Mouse (Mus musculus) lung, postnatal 4 days (tissue): ENCODE measurements around the gene Dlx4.

Experiments
- DNase-seq, 2 experiments: peaks; one replicate each; pipeline ENCODE4 v3.0.0; 2021

The Dlx4 gene

DNA sequence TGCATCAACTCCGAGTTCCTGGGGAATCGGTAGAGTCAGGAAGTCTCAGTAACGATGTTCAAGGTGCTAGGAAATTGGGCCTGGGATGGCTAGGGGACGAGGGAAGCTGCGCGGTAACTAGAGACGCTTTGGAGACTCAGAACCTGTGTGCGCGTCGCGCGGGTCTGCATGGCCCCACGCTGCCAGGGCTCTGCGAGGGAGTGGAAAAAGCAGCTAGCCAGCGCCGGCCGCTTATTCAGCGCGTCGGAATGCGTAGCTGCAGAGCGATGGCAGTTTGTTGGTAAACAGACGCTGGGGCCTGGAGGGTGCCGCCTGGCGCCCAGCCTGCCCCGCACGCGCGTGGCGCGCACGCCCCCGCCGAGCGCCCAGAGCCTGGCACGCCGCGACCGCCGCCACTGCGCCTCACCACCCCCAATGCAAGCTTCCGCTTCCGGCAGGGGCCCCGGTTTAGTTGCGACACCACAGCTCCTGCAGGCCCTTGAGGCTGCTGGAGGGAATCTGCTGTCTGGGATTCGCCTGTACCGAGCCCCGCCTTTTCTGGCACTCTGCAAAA, at the start of gene Dlx4:
TSS of gene Dlx4 (minus strand) at position 413 of the 553 bp plus-strand sequence.
- DNase-seq, result peak; percentile 69 to 78

DNA sequence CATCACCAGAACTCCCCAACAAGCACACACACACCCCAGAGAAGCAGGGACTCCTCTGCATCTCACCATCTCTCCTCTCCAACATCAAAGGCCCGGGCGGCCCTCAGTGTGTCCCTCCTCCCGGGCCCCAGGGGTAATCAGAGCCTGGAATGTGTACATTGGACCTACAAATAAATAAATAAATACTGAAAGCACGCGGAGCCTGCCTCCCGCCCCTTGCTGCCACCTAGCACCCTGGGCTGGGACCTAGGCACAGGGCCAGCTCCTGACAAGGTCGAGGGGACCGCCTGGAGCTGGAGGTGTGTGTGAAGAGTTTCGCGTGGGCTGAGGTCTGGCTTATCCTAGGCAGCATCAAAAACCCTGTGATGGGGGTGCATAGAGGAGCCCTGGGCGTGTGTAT, 43.8 kb upstream of the Dlx4 start:
- peak in 1 of 2 experiments; percentile 36 for DNase-seq

DNA sequence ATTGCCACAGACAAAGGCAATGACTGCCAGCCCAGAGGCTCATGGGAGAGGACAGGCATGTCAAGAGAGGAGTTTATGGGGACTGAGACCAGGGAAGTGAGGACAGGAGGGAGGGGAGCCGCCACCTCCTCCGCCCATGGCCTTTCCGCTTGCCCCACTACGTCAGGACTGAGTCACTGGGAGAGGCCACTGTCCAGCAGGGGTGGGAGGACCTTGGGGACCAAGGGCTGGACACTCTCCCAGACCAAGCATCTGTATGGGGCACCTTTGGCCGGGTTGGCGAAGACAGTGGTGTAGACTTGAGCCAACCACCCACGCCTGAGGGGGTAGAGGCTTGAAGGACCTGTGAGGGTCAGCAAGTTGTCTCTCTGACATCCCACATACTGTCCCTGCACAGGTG, 40.8 kb upstream of the Dlx4 start:
- DNase-seq, result no peak

DNA sequence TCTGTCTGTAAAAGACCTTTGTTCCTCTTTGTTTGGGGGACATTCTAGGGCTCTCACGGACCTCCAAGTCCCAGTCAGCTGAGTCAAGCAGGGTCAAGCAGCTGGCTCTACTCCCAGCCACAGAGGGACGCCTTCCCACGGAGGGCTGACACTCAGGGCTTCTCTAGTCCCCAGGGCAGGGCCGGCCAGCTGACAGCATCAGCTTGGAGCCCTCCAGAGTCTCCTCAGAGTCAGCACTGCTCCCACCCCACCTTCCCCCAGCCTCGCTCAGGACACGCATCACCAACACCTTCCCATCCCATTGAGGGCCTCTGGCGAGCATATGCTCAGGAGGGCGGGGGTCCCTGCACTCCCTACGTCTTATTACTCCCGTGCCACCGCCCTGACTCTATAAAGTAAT, 39.6 kb upstream of the Dlx4 start:
- DNase-seq, result peak; percentile 51 to 81

DNA sequence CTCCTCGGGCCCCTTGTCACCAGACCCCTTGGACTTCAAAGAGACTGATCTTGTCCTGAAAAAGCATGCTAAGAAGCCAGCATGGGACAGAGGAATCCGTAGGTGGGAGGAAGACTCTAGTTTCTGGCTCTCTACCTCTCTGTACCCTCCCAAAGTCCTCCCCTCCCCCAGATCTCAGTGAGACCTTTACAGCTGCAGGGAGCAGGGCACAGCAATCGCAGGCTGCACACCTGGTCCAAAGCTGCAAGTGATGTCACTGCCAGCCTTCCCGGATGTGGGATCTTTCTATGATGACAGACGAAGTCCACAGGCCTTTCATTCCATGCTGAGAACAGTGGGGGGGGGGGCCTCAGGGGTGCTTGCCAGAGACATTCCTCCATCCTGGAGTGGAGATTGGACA, 38.5 kb upstream of the Dlx4 start:
- no peak for DNase-seq

DNA sequence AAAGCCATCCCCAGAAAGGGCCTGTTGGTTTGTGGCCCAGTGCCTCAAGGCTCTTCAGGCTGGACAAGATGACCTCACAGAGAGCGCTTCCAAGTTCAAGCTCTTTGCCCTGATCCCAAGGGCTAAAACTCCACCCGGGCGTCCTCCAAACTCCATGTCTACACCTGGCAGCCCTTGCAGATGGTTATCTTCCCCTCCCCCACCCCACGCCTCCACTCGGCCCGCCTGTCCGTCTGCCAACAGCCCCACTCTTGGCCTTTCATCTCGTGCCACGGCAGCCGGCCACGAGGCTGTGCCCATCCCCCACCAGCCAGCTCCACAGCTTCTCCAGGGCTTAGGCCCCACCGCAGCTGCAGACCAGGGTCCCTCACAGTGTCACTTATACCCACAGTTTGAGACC, 33.2 kb upstream of the Dlx4 start:
- DNase-seq, result peak; percentile 33 to 62

DNA sequence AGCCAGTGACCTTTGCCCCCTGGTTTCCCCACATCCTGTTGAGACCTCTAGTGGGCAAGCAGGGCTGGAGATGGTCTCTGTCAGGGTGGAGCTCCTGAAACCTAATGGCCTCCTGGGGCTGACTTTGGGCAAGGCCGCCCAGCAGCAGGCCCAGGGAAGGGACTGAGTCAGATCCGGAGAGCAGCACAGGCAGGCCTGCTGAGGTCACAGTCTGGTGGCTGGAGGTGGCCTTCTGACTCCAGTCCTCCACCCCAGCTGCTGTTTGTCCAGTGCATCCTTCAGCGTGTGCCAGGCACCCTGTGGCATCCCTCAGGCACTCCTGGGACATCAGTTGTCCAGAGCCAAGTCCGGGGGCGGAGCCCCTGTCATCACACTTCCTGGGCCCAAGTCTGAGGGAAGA, 19.8 kb upstream of the Dlx4 start:
- DNase-seq, result no peak

DNA sequence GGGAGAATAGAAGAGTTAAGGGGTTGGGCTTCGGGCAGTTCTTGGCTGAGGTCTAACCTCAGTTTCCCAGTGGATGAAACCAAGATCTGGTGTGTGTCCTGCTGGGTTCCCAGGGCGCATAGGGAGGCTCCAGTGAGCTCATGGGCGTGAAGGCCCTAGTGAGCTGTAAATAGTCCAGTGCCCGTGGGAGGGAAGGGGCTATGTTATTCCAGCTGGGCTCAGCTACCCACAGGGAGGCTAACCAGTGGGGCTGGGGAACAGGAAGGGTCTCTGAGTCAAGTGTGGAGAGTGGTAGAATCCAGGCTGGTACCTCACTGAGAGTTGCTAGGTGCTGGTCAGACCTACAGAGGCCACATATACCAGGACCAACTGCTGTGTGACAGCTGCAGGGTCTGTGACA, 15.6 kb upstream of the Dlx4 start:
- no peak for DNase-seq

DNA sequence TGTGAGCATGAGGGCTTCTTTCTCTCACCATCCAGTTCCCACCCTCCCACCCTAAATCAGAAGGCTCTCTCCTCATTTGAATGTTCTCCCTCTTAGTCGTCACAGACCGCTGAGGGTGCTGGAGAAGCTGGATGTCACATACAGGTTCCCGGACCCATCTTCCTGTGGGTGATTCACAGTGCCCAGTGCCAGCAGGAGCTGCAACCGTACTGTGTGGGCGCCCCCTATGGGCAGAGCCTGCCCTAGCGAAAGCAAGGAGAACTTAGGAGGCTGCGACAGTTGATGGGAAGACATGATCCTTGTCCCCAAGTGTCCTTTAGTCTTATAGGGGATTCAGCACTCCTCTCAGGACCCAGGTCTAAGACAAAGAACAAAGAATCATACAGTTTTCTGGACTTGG, 14.6 kb upstream of the Dlx4 start:
- DNase-seq, result peak in 1 of 2 experiments; percentile 18

DNA sequence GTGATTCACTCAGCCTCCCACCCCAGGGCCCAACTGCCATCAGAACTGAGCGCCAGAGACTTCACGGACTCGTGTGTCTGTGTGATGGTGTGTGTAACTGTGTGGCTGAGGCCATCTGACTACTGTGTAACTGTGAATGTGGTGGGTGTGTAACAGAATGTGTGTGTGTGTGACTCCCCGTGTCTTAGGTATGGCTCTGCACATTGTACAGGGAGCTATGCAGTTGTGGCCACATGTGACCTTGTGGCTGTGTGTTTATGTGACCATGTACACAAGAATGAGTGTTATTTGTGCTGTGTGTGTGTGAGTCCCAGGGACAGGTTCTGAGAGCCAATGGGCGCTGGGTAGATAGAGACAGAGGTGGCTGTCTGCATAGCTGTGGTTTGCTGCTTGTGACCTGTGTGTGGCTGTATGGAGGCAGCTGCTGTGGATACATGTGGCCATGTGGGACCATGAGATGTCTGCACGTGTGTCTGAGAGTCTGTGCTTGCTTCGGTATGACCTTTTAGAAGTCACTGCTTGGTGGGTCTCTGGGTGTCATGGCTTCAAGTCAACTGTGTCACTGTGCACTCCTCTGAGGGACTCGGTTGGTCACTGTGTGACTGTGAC, 13.8 kb upstream of the Dlx4 start:
- DNase-seq, result no peak

DNA sequence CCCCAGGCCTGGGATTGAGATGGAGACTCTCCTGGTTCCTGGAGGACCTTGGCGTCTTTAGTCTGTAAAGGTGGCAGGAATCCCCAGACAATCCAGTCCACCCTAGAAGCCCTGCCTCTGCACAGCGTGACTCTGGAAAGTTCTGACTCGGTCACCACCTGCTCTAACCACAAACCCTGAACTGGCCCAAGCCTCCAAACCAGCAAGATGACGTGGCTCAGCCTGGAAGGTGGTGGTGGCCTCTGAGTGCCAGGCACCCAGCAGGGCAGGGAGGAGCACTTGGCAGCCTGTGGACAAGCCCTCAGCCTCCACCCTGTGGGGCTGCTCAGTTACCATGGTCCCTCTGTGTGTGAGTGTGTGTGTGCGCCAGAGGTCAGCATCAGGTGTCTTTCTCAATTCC, 11.8 kb upstream of the Dlx4 start:
- DNase-seq, result no peak

DNA sequence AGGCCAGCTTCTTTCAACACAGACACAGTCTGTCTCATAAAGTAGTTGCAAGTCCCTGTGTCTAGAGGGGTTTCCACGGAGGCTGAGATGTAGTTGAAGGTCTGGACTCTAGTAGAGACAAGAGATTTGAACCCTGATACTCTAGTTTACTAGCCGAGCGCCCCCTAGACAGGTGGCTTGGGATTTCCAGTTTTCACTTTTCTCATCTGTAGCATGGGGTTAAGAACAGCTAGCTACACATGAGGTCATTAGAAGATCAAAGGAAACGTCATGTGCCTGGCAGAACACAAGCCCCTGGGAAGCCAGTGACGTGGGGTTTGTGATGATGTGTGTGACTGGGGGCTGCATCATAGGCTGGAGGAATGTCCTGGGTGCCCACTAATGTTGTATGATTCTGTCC, 11.3 kb upstream of the Dlx4 start:
- no peak for DNase-seq

DNA sequence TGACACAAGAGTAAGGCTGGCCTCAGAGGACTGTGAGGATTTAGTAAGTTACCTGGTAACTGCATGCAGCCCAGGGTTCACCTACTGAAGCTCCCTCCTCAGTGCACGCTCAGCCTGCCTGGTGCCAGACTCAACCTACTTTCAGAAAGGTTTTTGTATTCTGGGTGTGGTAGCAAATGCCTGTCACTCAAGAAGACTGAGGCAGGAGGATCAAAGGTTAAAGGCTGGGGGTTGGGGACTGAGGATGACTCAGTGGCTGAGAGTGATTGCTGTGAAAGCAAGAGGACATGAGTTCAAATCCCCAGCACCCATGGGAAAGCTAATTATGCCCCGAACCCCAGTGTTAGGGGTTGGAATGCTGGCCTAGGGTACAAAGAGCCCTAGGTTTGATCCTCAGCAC, 9.4 kb upstream of the Dlx4 start:
- DNase-seq, result no peak

DNA sequence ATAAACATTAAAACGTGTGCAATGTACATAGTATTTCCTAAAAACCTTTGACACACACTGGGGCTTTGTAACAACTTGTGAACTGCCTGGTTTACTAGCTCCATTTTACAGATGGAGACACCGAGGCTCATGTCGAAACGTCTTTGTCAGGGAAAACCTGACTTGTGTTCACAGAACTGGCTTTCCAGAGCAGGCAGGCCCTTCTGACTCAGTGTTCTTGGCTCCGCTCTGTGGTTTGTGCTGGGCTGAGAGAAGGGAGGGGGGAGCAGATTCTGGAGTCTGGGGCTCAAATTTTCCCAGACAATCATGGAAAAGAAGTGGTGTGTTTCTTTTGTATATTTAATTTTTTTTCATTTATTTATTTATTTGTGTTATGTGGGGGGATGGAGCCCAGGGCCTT, 7.6 kb upstream of the Dlx4 start:
- no peak for DNase-seq

DNA sequence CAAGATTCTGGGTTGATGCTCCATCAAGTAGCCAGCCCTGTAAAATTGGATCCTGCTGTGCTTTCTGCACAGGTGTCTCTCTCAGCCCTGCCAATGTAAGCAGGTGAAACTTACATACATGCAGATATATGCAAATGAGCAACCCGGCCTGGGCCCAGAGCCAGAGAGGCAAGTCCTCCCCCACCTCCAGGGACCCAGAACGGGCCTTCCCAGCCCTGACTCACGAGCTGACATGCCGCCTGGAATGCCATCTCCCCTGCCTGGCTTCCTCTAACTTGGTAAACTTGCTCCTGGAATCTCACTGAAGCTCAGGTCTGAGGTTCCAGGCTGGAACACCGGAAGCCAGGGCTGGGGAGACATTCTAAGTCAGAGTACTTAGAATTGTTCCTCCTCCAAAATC, 7.1 kb upstream of the Dlx4 start:
- no peak for DNase-seq

DNA sequence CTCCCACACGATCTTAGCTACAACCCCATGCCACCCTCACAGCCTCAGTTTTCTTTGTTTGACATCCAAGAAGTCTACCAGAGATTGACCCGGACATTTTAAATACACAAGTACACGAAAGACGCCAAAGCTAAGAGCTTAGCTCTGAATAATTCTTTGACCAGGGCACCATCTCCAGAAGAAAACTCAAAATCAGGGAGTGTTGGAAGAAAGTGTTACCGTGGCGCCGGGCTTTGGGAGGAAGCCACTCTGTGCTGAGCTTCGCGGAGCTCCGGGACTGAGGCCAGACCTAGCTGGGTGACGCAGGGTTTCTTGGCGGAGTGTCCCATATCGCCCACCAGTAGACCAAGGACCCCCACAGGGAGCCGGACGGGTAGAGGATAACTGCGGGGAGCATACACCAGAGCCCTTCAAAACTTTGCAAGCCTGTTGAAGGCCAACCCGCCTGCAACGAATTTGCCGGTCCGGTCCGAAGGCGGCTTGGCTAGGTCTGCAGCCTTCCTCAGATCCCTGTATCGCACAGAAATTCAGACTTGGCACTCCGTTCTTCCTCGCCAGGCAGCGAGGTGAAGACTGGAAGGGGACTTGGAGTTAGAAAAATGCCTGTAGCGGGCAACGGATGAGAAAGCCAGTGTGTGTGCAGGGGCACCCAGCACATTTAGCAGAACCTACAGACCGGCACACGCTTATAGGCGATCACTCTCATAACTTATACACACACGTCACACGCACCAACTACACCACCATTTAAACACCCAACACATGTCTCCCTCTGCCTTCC, 4.4 kb upstream of the Dlx4 start:
- DNase-seq, result peak; percentile 38 to 44

DNA sequence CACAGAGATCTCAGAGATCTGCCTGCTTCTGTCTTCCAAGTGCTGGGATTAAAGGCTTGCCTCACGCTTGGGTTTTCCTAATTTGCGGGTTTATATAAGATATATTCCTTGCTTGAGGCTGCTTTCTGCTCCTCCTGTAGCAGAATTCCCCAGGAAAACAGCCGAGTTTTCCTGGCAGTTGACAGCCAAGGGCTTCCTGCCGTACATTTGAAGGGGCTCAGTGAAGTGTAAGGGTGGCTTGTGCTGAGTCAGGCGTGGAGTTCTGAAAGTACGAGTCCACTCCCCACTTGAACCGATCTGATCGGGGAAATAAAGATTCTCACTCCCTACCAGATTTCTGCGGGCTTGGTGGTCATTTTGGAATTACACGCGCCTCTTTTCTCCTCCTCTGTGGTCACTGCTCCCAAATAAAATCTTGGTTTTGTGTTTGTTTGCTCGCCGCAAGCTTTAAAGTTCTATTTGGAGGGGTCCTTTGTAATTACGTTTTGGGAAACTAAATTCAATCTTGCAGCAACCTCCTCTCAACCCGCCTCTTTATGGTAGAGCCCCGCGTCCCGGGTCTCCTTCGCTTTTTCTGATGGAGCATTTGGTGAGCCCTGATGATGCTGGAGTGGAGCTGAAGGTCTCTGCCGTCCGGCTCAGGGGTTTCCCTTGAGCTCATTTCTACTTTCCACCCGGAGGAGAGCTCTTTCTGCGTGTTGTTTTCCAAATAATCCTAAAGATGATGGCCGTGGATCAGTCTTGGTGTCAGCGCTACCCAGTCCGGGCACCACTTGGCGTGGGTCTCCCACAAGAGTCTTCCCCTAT, 3.6 kb upstream of the Dlx4 start:
- no peak for DNase-seq

DNA sequence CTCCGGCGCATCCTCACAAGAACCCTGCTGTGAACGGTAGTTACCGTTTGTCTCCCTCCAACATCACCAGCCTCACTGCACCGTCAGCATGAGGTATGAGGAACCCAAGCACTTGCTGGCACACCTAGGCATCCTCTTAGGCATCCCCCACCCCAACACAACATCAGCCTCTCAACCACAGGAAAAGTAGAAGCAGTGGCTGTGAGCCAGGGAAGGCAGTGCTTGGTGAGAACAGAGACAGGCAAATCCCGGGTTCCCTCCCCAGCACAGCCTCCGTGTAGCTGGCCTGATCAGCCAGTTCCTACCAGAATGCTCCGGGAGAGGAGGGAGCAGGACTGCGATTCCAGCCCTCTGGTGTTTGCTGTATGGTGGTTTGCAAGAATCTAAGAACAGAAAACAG, 2.7 kb upstream of the Dlx4 start:
- DNase-seq, result no peak

DNA sequence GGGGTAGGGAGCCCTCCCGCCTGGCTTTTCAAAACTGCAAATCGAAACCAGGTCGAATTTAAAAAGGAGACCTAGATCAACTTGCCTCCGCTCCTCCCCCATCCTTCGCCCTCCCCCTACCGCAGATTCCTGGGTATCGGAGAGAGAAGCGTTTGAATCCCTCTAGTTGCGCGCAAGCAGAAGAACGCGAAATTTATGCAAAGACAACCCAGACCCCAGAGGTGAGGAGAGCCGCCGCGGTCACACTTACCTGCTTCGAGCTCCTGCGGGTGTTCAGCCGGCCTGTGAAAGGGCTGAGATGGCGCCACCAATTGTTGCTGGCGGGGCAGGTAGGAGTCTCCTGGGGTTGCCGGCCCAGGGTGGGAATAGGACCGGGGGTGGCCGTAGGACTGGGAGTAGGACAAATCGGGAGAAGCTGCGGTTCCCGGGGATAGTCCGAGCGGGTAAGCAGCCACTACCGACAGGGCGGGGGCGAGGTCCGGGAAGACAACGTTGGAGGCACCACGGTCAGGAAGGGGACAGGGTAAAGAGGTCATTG, 1.0 kb downstream of the Dlx4 start:
- no peak for DNase-seq

DNA sequence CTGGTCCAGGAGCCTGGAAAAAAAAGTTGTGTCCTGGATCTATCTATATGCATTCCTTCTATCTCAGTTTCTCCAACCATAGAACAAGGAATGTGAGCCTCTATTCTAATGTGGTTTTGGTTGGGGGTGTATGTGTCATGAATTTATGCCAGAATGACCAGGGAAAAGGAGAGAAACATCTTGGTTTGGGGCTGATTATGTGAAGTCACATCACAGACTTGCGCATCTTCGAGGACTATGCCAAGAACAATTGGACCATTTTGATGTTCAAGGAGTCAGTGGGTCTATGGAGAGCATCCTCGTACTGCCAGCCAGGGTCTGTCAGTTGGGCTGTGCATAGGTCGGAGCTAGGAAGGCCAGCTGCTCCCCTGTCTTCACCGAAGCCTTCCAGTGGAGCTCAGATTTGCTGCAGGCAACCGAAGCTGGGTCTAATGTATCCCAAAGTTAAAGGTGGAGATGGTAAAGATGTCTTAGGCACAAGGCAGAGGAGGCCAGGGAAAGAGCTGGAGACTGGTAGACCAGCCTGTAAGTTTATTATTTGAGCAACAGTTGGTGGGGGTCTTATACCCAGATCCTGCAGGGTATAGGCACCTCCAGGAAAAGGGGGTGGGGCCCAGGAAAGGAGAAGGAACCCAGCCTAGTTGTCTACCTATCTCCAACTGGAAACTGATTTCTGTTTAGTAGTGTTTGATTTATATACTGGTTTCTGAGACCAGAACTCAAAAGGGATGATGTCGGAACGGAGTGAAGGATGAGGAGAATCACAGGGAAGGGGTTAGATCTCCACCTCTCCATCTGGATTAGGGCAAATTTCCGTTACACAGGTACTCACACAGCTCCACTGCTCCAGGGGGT, 1.7 kb downstream of the Dlx4 start:
- no peak for DNase-seq

DNA sequence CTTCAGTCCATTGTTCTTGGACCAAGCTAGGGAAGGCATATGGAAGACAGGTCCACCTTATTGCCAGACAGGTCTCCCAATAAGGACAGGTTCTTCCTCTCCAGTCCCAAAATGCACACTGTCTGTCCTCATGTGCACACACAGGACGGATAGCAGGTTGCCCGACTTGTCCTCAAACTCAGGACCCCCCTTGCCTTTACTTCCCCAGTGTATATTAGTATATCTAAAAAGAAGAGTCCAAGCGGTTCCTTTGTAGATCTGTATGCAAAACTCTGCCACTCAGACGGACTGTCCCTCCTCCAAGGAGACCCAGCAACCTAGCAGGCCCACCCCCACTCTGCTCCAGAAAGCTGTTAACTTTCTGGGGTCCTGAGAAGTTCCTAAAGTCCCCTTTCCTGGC, 2.4 kb downstream of the Dlx4 start:
- no peak for DNase-seq

DNA sequence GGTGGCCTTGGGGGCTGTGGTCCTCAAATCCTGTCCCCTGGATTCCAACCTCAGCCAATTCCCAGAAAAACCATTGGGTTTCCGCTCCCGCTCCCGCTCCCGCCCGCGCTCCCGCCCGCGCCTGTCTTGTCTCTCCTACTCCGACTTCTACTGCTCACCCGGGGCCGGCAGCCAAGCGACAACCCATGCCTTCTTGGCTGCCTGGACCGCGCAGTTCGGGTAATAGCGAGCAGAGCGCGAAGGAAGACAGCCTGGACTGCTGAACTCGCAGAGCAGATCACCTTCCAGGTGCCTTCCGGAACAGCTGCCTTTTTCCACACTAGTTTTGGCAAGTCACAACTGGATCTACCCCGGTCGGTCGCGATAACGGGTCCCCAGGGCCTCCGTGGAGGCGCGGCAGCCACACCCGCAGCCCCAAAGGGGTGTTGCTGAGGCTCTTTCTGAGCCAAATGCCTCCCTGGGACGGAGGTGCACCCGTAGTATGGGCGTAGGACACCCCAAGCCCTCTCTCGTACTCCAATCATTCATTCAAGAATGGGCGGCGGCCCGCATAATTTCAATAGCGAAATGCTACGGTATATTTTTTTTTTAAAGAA, 3.0 kb downstream of the Dlx4 start:
- DNase-seq, result peak; percentile 31 to 57
